Mouse (Mus musculus): ENCODE results near the gene Styxl1.

Gene Styxl1

GRCm38 (mm10) chr5:135697711-135698111 lies 80.5 kb downstream of the Styxl1 start:
- DNase-seq (ENCODE audit: low read depth, low spot score): no peak

Measured in A20 (cell line).